Mouse (Mus musculus) heart, embryonic 15.5 days (tissue): ENCODE results near the gene Adamtsl1. TPM values are rescaled to one million over a fixed set of nuclear protein-coding genes. Genes with fewer than 3 reads are reported as not detected.

Experiments
- ATAC-seq: fragments of 200-750 bp; cut with Nextera tagmentation; replicated peaks from 2 replicates; pipeline ENCODE4 v1.8.0; 2017; ENCODE audit warnings: low read depth, moderate TSS enrichment; ENCODE audit not compliant: insufficient number of reproducible peaks, insufficient read depth, low FRiP score
- H3K27ac ChIP-seq: fragments of 300-500 bp; sonication (generic); 2 replicates; pipeline ENCODE4 v1.5.1; 2015; ENCODE audit warnings: mild to moderate bottlenecking, inconsistent platforms
- H3K27me3 ChIP-seq: fragments of 300-500 bp; sonication (generic); 2 replicates; pipeline ENCODE4 v1.6.1; 2015; ENCODE audit warnings: inconsistent platforms
- H3K36me3 ChIP-seq: fragments of 300-500 bp; sonication (generic); 2 replicates; pipeline ENCODE4 v1.6.1; 2015; ENCODE audit warnings: mild to moderate bottlenecking, inconsistent platforms
- H3K4me1 ChIP-seq: fragments of 300-500 bp; sonication (generic); replicated peaks from 2 replicates; pipeline ENCODE4 v1.6.1; 2015; ENCODE audit warnings: inconsistent platforms
- H3K4me2 ChIP-seq: fragments of 300-500 bp; sonication (generic); 2 replicates; pipeline ENCODE4 v1.6.1; 2015; ENCODE audit warnings: inconsistent platforms, mild to moderate bottlenecking, moderate library complexity
- H3K4me3 ChIP-seq: fragments of 300-500 bp; sonication (generic); 2 replicates; pipeline ENCODE4 v1.5.1; 2015; ENCODE audit warnings: mild to moderate bottlenecking, inconsistent platforms
- H3K9ac ChIP-seq: fragments of 300-500 bp; sonication (generic); 2 replicates; pipeline ENCODE4 v1.6.1; 2015; ENCODE audit warnings: mild to moderate bottlenecking, inconsistent platforms
- H3K9me3 ChIP-seq: fragments of 300-500 bp; sonication (generic); replicated peaks from 2 replicates; pipeline ENCODE4 v1.6.1; 2016; ENCODE audit warnings: inconsistent platforms
- WGBS: fragments of 180-500 bp; shearing (Covaris S2); methylation state at CpG from one replicate; pipeline ENCODE4 v1.1.7; 2015; ENCODE audit warnings: mixed read lengths; 5-methylcytosine and 5-hydroxymethylcytosine counted together
- polyA plus RNA-seq: library from polyadenylated mRNA; unstranded; fragments of >200 nt; fragmentation: Nextera tagmentation; extraction: Ambion mirVana; gene quantifications from 2 replicates; pipeline ENCODE4 v1.2.1, GENCODE M21; 2015

Adamtsl1 gene
- polyA plus RNA-seq, 1 experiment from 2014 or later: 9.8 TPM

DNA sequence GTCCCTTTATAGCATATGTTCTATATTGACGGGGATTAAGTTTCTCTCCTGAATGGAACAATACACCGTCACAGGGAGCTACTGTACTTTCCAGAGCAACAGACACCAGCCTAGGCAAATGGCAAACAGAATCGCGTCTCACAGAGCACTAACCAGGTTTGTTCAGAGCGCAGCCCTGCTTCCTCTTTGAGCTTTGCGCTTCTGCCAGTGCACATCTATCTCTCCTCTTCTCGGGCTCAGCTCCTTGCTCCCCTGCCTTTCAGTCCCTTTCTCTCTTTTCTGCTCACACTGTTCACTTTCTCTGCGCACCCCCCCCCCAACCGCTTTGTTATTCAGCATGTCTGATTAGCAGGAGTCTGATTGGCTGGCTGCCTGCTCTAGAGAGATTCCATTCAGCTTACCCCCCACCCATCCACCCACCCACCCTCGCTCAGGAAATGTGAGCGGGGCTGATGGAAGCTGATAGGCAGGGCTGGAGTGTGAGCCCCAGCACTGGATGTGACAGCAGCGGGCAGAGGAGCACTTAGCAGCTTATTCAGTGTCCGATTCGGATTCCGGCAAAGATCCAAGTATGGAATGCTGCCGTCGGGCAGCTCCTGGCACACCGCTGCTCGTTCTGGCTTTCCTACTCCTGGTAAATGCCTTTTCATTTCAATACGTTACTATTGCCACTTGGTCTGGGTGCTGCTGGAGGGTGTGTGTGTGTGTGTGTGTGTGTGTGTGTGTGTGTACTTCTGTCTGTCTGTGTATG is 539.7 kb downstream of the Adamtsl1 start:
- Histone ChIP-seq H3K27me3 (no peaks in the 10 kb centered on the region), H3K4me1 (no peaks in the 10 kb centered on the region; the same call in 1 of the 2 replicates), H3K27ac (peak overlapping the region; percentile 85), H3K9ac (peak overlapping the region; percentile 53), H3K9me3 (no peaks in the 10 kb centered on the region), H3K4me3 (peak overlapping the region; percentile 63), H3K36me3 (no peaks in the 10 kb centered on the region), H3K4me2 (peak overlapping the region; percentile 77)
- under 1% methylated on average over 20 of the region's 20 CpGs for WGBS
- ATAC-seq: peak; percentile 91

DNA sequence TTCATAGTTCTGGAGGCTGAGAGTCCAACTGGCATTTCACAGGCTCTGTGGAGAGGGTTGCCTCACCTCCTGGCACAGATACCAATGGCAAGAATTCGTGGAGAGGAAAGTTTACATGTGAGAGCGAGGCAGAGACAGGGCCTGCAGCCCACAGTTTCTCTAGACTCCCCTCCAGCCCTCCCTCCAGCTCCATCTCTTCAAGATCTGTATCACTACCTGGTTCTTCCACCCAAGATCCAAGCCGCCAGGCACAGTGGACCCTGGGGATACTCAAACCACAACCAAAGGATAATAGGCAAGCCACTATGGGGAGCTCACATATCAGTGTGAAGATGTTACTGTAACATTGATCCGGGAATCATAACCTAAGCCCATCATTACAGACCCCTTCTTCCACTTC is 546.6 kb downstream of the Adamtsl1 start:
- Histone ChIP-seq H3K9ac (no peak overlapping the region), H3K36me3 (no peaks in the 10 kb centered on the region), H3K4me1 (no peaks in the 10 kb centered on the region), H3K27me3 (no peaks in the 10 kb centered on the region), H3K9me3 (no peaks in the 10 kb centered on the region), H3K27ac (no peak overlapping the region), H3K4me3 (no peak overlapping the region), H3K4me2 (no peak overlapping the region)
- no peak for ATAC-seq
- WGBS: 81% methylated on average over 4 of the region's 4 CpGs

DNA sequence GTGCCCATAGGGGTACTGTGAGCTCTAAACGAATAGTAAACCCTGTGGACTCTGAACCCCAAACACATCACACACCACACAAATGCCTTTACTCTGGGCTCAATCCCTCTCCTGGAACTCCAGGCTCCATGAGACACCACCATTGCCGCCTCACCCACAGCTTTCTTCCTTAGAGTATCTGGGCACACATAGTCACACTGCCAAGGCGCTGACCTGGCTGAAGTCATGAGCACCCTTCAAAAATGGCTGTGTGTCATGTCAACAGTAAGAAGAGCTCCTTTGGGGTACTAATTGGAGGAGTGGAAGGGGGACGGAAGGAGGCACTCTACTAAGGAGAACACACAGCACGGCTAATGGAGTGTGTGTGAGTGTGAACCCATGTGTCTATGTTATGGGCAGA is 554.4 kb downstream of the Adamtsl1 start:
- ATAC-seq: no peak
- H3K9ac ChIP-seq: no peak overlapping the region
- H3K4me3 ChIP-seq: no peak overlapping the region
- no peak overlapping the region for H3K27ac ChIP-seq
- no peaks in the 10 kb centered on the region for H3K36me3 ChIP-seq
- no peaks in the 10 kb centered on the region for H3K9me3 ChIP-seq
- no peak overlapping the region for H3K4me2 ChIP-seq
- 83% methylated on average over 5 of the region's 5 CpGs for WGBS
- H3K4me1 ChIP-seq: 0 out of 2 replicates have a peak, but pooled peaks cover 7% of the 10 kb centered on the region
- no peaks in the 10 kb centered on the region for H3K27me3 ChIP-seq

DNA sequence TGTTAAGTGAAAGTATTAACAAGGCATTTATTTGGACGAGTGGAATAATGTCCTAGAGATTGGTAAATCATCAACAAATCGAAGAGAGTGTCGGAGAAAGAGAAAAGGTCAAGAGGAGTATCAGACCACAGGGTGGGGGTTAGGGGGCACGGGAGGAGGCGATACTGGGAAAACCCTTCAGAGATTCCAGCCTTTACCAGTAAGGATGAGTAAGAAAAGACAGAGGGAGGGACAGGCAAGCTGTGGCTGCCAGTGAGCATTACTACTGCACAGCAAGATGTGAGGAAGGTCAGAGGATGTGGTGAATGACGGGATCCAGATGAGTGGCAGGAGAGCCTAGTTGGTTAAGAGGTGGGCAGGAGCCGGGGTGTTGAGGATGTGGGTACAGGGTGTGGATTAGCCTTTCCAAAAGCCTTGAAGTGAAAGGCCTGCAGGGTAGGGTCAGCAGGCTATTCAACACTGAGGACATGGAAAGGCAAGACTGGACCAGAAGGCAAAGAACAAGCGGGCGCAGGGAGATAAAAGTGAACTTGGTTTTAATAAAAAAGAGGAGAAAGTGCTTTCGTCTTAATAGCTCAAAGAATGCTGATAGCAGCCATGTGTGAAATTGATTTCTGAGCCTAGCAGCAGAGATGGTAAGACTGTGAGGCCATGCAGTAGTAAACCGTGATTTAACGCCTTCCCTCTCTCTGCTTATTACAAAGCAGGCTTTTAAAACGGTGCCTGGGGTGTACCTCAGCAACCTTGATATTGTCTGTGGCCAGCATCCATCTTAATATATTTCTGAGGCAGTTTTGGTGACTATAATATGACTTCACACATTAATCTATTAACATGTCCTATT is 555.1 kb downstream of the Adamtsl1 start:
- no peaks in the 10 kb centered on the region for H3K36me3 ChIP-seq
- H3K4me1 ChIP-seq: 0 out of 2 replicates have a peak, but pooled peaks cover 7% of the 10 kb centered on the region
- H3K27ac ChIP-seq: no peak overlapping the region
- no peaks in the 10 kb centered on the region for H3K9me3 ChIP-seq
- no peak overlapping the region for H3K4me3 ChIP-seq
- H3K27me3 ChIP-seq: no peaks in the 10 kb centered on the region
- H3K4me2 ChIP-seq: no peak overlapping the region
- no peak for ATAC-seq
- 62% methylated on average over 13 of the region's 13 CpGs for WGBS
- H3K9ac ChIP-seq: no peak overlapping the region

DNA sequence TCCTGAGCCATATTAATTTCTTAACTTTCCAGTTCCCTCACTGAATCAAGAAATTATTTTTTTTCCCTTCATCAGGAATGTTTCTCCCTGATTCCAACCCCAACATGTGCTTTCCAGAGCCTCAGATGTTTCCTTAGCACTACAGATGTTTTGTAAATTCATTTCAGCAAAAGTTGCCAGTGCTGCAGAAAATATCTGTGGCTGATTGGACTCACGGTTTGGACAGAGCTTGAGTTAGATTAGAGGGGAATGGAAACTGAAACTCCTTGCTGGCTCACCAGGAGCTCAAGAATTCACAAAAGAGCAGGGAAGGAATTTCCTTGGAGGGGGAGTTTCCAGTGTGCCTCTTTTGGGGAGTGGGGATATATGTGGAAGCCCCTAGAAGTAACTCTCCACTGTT is 560.9 kb downstream of the Adamtsl1 start:
- 20% methylated on average over 1 of the region's 1 CpGs for WGBS
- ATAC-seq: no peak
- 0 out of 2 replicates have a peak, but pooled peaks cover 5% of the 10 kb centered on the region for H3K4me1 ChIP-seq
- no peak overlapping the region for H3K4me3 ChIP-seq
- H3K27me3 ChIP-seq: no peaks in the 10 kb centered on the region
- H3K27ac ChIP-seq: no peak overlapping the region
- H3K9ac ChIP-seq: no peak overlapping the region
- H3K4me2 ChIP-seq: no peak overlapping the region
- H3K36me3 ChIP-seq: no peaks in the 10 kb centered on the region
- no peaks in the 10 kb centered on the region for H3K9me3 ChIP-seq

DNA sequence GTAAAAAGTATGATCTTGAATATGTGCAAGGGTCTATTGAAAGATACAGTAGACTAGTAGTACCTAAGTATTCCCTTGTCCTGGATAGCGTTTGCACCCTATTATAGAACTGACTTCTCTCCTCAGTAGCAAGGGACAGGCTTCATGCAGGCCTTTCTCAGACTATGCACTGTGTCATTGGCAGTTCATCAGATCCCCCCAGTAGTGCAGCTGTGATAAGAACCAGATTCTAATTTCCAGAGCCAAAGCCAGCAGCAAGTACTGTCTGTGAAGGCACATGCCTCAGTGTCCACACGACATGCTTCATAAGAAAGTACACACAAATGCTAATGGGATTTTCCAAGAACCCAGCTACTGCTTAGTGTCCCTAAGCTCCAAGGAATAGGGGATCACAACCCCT is 563.4 kb downstream of the Adamtsl1 start:
- Histone ChIP-seq H3K4me3 (no peak overlapping the region), H3K27ac (no peak overlapping the region), H3K9ac (no peak overlapping the region), H3K9me3 (no peaks in the 10 kb centered on the region), H3K36me3 (no peaks in the 10 kb centered on the region), H3K4me1 (0 out of 2 replicates have a peak, but pooled peaks cover 5% of the 10 kb centered on the region), H3K4me2 (no peak overlapping the region), H3K27me3 (no peaks in the 10 kb centered on the region)
- ATAC-seq: no peak
- 54% methylated on average over 2 of the region's 2 CpGs for WGBS

DNA sequence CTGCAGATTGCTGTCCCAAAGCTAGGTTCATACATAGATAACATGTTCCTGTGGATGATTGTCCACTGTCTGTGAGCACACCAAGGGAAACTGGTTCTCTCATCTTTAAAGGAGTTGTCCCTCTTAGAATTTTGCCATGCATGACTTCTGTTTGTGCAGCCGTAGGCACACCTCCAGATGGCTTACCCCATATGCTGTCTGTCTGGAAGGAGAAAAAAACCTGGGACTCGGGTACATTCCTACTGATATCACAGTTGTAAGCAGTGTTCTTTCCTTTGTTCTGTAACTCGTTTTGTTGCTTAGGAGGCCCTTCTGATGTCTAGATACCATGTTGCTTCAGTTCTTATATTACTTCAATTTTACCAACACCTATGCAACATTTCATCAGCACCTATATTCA is 563.9 kb downstream of the Adamtsl1 start:
- no peak overlapping the region for H3K9ac ChIP-seq
- no peak overlapping the region for H3K4me3 ChIP-seq
- no peak for ATAC-seq
- no peaks in the 10 kb centered on the region for H3K36me3 ChIP-seq
- H3K9me3 ChIP-seq: no peaks in the 10 kb centered on the region
- H3K4me2 ChIP-seq: no peak overlapping the region
- whole genome bisulfite sequencing: 63% methylated on average over 3 of the region's 3 CpGs
- no peak overlapping the region for H3K27ac ChIP-seq
- H3K4me1 ChIP-seq: 0 out of 2 replicates have a peak, but pooled peaks cover 5% of the 10 kb centered on the region
- H3K27me3 ChIP-seq: no peaks in the 10 kb centered on the region

- 77% methylated on average over 5 of the region's 5 CpGs for WGBS
- H3K27me3 ChIP-seq: no peaks in the 10 kb centered on the region
- no peaks in the 10 kb centered on the region for H3K9me3 ChIP-seq
- peaks cover 2% of the 10 kb centered on the region; the same call in 1 of the 2 replicates for H3K4me1 ChIP-seq
- H3K36me3 ChIP-seq: no peaks in the 10 kb centered on the region
- H3K27ac ChIP-seq: no peak overlapping the region
- H3K4me2 ChIP-seq: no peak overlapping the region
- ATAC-seq: no peak
- H3K4me3 ChIP-seq: no peak overlapping the region
- H3K9ac ChIP-seq: no peak overlapping the region
These were observed 573.5 kb downstream of the Adamtsl1 start for GRCm38 (mm10) chr4:86087508-86087907.

- no peak for ATAC-seq
- Histone ChIP-seq H3K36me3 (no peaks in the 10 kb centered on the region), H3K27ac (no peak overlapping the region), H3K4me1 (no peaks in the 10 kb centered on the region), H3K9me3 (no peaks in the 10 kb centered on the region), H3K4me3 (no peak overlapping the region), H3K27me3 (no peaks in the 10 kb centered on the region), H3K9ac (no peak overlapping the region), H3K4me2 (no peak overlapping the region)
- 47% methylated on average over 1 of the region's 1 CpGs for WGBS
These were observed 589.2 kb downstream of the Adamtsl1 start for GRCm38 (mm10) chr4:86103207-86103606.

DNA sequence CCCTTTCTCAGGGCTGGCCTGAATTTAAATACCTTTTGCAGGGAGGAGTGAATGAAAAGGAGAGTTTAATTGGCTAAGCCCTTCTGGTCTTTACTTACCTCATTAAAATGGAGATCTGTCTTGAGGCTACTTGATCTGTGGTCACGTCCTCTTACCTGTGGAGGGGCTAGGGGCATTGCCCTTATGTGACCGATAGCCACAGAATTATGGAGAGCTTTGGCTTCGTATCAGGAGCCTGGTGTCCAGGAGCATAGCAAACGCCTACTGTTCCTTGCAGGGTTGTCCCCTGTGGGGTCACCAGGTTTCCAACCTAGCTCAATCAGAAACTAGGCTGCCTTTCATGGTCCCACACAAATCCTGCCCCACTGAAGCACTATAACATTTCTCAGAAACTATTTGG is 594.4 kb downstream of the Adamtsl1 start:
- 93% methylated on average over 4 of the region's 4 CpGs for WGBS

DNA sequence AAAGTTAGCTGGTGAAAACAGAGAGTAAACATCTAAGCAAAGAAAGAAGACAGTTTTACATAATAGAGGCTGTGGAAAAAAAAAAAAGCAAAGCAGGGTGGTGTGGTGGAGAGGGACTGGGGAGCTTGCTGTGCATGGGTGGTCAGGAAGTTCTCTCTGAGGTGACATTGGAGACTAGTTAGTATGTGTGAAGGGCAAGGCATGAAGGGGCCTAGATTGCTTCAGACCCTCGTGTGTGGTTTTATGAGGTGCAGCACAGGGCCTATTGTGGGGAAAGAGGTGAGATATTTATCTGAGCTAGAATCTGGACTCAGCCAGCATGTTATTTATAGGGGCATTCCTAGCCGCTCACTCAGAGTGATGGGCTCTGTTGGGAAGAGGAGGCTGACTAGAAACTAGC is 605.1 kb downstream of the Adamtsl1 start:
- 49% methylated on average over 2 of the region's 2 CpGs for WGBS
- Histone ChIP-seq H3K4me1 (no peaks in the 10 kb centered on the region), H3K9ac (no peak overlapping the region), H3K27me3 (no peaks in the 10 kb centered on the region), H3K4me2 (no peak overlapping the region), H3K4me3 (no peak overlapping the region), H3K27ac (no peak overlapping the region), H3K9me3 (no peaks in the 10 kb centered on the region), H3K36me3 (no peaks in the 10 kb centered on the region)
- no peak for ATAC-seq

More for the DNA sequence above, 594.4 kb downstream of the Adamtsl1 start:
- no peak overlapping the region for H3K27ac ChIP-seq
- no peak overlapping the region for H3K4me3 ChIP-seq
- ATAC-seq: no peak
- no peaks in the 10 kb centered on the region for H3K27me3 ChIP-seq
- no peak overlapping the region for H3K9ac ChIP-seq
- H3K4me1 ChIP-seq: no peaks in the 10 kb centered on the region
- H3K4me2 ChIP-seq: no peak overlapping the region
- H3K9me3 ChIP-seq: no peaks in the 10 kb centered on the region
- no peaks in the 10 kb centered on the region for H3K36me3 ChIP-seq
